Mouse (Mus musculus) brain, embryonic 14.5 days (tissue): Measurements from ENCODE around the gene Tsks.

Source experiments
- CTCF ChIP-seq: fragments of 200-500 bp; IDR thresholded peaks from 2 replicates; pipeline ENCODE4 v1.5.1; 2012; ENCODE audit warnings: inconsistent platforms, mild to moderate bottlenecking, moderate library complexity, borderline replicate concordance; ENCODE audit not compliant: insufficient read depth, insufficient read length; ENCODE audit errors: extremely low read depth
- POLR2A ChIP-seq: fragments of 200-500 bp; IDR thresholded peaks from 2 replicates; pipeline ENCODE4 v1.6.1; 2012; ENCODE audit warnings: mild to moderate bottlenecking, inconsistent platforms, borderline replicate concordance; ENCODE audit not compliant: poor library complexity, insufficient read depth, insufficient read length, severe bottlenecking; ENCODE audit errors: extremely low read depth

DNA sequence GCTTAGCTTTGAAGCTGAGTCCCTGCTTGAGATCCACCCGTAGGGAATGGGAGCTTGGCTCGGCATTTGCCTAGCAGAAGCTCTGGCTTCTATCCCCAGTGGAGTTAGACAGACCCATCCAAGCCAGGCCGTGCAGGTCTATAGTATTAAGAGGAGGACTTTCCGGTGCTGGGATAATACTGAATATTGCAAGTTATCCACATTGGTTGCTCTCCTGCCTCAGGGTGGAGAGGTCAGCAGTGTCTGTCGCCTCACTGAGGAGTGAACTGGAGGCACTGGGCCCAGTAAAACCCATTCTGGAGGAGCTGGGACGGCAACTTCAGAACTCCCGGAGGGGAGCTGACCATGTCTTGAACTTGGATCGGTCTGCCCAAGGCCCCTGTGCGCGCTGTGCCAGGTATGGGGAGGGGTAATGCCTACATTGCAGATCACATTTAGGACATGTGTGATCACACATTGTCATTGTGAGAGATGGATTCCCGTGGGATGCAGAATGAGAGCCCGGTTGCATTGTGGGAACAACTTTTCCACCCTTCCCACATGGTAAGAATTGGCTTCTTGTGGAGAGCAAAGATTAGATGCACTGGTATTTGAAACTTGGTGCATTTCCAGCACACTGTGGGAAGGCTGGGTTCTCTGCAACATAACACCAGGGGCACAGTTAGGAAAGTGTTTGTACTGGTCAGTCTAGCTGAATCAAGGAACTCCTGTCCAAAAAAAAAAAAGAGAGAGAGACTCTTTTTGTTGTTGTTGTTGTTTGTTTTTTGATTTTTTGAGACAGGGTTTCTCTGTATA, 11.3 kb downstream of the Tsks start:
- TF ChIP-seq CTCF (no peak), POLR2A (no peak)
